Mouse (Mus musculus): ENCODE results near the gene Bphl.

- no peak for TF ChIP-seq CTCF (IDR thresholded peaks at IDR 0.05; ENCODE audit: borderline replicate concordance, insufficient read depth, low read depth, low read length)
- no peak for TF ChIP-seq POLR2A (IDR thresholded peaks at IDR 0.05; ENCODE audit: borderline replicate concordance, insufficient read depth, low read length)
Measured at GRCm38 (mm10) chr13:34045511-34046249, 8.3 kb downstream of the Bphl start.
